Mouse (Mus musculus) cerebellum, adult 11 months (tissue): ENCODE results near the gene Gm4836.
"Not testable (repeated sequence)": the region's sequence is repeated elsewhere in the genome, so short reads cannot be mapped to it uniquely, and the experiment has no call there.

Experiments used
- DNase-seq: peaks from one replicate; pipeline ENCODE4 v3.0.0; 2022

Gene Gm4836

DNA sequence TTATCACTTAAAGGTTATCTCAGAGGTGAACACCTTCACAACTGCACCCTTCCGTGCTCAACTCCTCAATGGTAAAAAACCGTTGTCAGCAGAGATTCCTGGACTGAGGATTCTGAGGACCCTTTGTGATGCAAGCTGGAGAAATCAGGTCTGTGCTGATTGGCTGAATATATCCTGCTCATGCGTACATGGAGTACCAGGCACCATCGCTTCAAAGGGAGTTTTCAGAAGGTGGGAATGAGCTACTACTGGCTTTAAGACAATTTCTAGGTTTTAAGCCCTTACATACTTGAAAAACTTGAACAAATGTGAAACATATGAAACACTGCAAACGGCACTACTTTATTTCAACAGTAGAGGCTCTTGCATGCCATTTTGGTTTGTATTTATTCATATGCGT lies at the start of gene Gm4836:
Gene Gm4836 (minus strand): TSS at position 101 of the 400 bp plus-strand sequence.
- not testable (repeated sequence) for DNase-seq
